8 mouse cellular contexts compared by ENCODE assay signal in the genomic region with DNA sequence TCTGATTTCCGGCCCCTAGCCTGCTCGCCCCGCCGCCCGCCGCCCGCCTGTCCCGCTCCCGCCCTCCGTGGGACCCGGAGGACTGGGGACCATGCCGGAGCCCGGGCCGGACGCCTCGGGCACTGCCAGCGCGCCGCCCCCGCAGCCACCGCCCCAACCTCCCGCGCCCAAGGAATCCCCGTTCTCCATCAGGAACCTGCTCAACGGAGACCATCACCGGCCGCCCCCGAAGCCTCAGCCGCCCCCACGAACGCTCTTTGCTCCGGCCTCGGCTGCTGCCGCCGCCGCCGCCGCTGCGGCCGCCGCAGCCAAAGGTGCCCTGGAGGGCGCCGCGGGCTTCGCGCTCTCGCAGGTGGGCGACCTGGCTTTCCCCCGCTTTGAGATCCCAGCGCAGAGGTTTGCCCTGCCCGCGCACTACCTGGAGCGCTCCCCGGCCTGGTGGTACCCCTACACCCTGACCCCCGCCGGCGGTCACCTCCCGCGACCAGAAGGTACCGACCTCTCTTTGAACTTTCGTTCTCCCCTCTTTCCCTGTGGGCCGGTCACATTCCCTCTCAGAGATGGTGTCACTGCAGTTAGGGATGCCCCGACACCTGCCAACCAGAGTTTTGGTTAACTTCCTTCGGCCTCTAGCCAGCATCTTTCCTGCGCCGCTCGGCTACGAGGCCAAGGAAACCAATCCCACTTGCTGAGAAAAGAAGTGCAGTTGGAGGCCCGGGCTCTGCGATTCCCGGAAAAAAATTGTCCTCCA. TPM values are rescaled to one million over a fixed set of nuclear protein-coding genes. Genes with fewer than 3 reads are reported as not detected.
DNase-seq lines count a peak whose midpoint lies in the region; ATAC-seq lines count a peak whose summit lies in the region.

No protein-coding gene starts in this region.

- no peak for ATAC-seq in lung, embryonic 16.5 days (ENCODE audit: low read depth)
- ATAC-seq in forebrain, embryonic 16.5 days, result no peak; the same call in 1 of the 2 replicates
- ATAC-seq in limb, embryonic 15.5 days (ENCODE audit: insufficient number of reproducible peaks, low FRiP score, low TSS enrichment, low read depth), result no peak
- ATAC-seq in stomach, embryonic 15.5 days (ENCODE audit: insufficient read depth, low FRiP score, low read depth), result 0 out of 2 replicates have a peak, but pooled peaks have one; percentile 18
- ATAC-seq in megakaryocyte progenitor cell, adult 5-6 weeks (replicated peaks; ENCODE audit: poor library complexity), result no peak
- no peak for ATAC-seq in activated CD4-positive, CD25-positive, alpha-beta regulatory T cell, adult 4 months

- no peak overlapping the region for H3K27ac ChIP-seq in lung, embryonic 16.5 days (ENCODE audit: low read length)
- H3K27ac ChIP-seq in forebrain, embryonic 16.5 days (ENCODE audit: low read length), result no peak overlapping the region
- no peak overlapping the region for H3K27ac ChIP-seq in limb, embryonic 15.5 days
- H3K27ac ChIP-seq in stomach, embryonic 15.5 days, result no peak overlapping the region

- under 1% methylated on average over 35 of the region's 71 CpGs for WGBS in lung, embryonic 16.5 days
- WGBS in forebrain, embryonic 16.5 days, result under 1% methylated on average over 65 of the region's 71 CpGs
- WGBS in limb, embryonic 15.5 days, result under 1% methylated on average over 65 of the region's 71 CpGs
- under 1% methylated on average over 71 of the region's 71 CpGs for WGBS in stomach, embryonic 15.5 days

- peaks cover 88% of the 10 kb centered on the region for H3K27me3 ChIP-seq in lung, embryonic 16.5 days (ENCODE audit: control insufficient read depth, insufficient read depth, low read depth, low read length)
- H3K27me3 ChIP-seq in forebrain, embryonic 16.5 days (replicated peaks; ENCODE audit: control insufficient read depth, insufficient read depth, low read length), result peaks cover 81% of the 10 kb centered on the region
- H3K27me3 ChIP-seq in limb, embryonic 15.5 days, result peaks cover 96% of the 10 kb centered on the region
- H3K27me3 ChIP-seq in stomach, embryonic 15.5 days (replicated peaks), result peaks cover 94% of the 10 kb centered on the region

- no peak overlapping the region for H3K9ac ChIP-seq in lung, embryonic 16.5 days (ENCODE audit: low read length)
- no peak overlapping the region for H3K9ac ChIP-seq in forebrain, embryonic 16.5 days (replicated peaks; ENCODE audit: low read depth, low read length)
- H3K9ac ChIP-seq in limb, embryonic 15.5 days, result no peak overlapping the region
- H3K9ac ChIP-seq in stomach, embryonic 15.5 days, result no peak overlapping the region

- peaks cover 25% of the 10 kb centered on the region for H3K4me1 ChIP-seq in lung, embryonic 16.5 days (replicated peaks; ENCODE audit: control insufficient read depth, insufficient read depth, low read length)
- H3K4me1 ChIP-seq in forebrain, embryonic 16.5 days (replicated peaks; ENCODE audit: control insufficient read depth, insufficient read depth, low read length), result peaks cover 21% of the 10 kb centered on the region
- H3K4me1 ChIP-seq in limb, embryonic 15.5 days, result peaks cover 32% of the 10 kb centered on the region
- peaks cover 24% of the 10 kb centered on the region for H3K4me1 ChIP-seq in stomach, embryonic 15.5 days

- H3K36me3 ChIP-seq in lung, embryonic 16.5 days (ENCODE audit: control insufficient read depth, insufficient read depth, low read length), result no peaks in the 10 kb centered on the region
- no peaks in the 10 kb centered on the region for H3K36me3 ChIP-seq in forebrain, embryonic 16.5 days (ENCODE audit: control insufficient read depth, insufficient read depth)
- no peaks in the 10 kb centered on the region for H3K36me3 ChIP-seq in limb, embryonic 15.5 days
- no peaks in the 10 kb centered on the region for H3K36me3 ChIP-seq in stomach, embryonic 15.5 days

- peak overlapping the region; percentile 47 for H3K4me3 ChIP-seq in lung, embryonic 16.5 days (ENCODE audit: low read length)
- H3K4me3 ChIP-seq in forebrain, embryonic 16.5 days (replicated peaks; ENCODE audit: low read length), result peak overlapping the region; percentile 32
- peak overlapping the region; percentile 39 for H3K4me3 ChIP-seq in limb, embryonic 15.5 days
- peak overlapping the region; percentile 38 for H3K4me3 ChIP-seq in stomach, embryonic 15.5 days (replicated peaks)

- H3K9me3 ChIP-seq in lung, embryonic 16.5 days (ENCODE audit: control insufficient read depth, low read length), result no peaks in the 10 kb centered on the region
- H3K9me3 ChIP-seq in forebrain, embryonic 16.5 days (ENCODE audit: control insufficient read depth, low read length), result no peaks in the 10 kb centered on the region
- no peaks in the 10 kb centered on the region for H3K9me3 ChIP-seq in limb, embryonic 15.5 days
- H3K9me3 ChIP-seq in stomach, embryonic 15.5 days, result no peaks in the 10 kb centered on the region

- no peak for DNase-seq in lung, adult 18-20 months
- DNase-seq in frontal cortex, postnatal 36 days (ENCODE audit: low spot score in 2 of 2), result no peak

- H3K4me2 ChIP-seq in lung, embryonic 16.5 days (ENCODE audit: low read depth, low read length), result peak overlapping the region; percentile 68
- H3K4me2 ChIP-seq in forebrain, embryonic 16.5 days (ENCODE audit: low read length), result peak overlapping the region; percentile 43
- H3K4me2 ChIP-seq in limb, embryonic 15.5 days, result peak overlapping the region; percentile 72
- H3K4me2 ChIP-seq in stomach, embryonic 15.5 days, result peak overlapping the region; percentile 69

RNA-seq across cellular contexts. Expression of a gene that starts 0.4 kb away (rescaled TPM):
- not detected in 2 replicates for polyA plus RNA-seq in lung, embryonic 16.5 days (2015; fragmentation: Nextera tagmentation; extraction: Ambion mirVana)
- 0.16 and 0.52 TPM in 2 replicates for polyA plus RNA-seq in forebrain, embryonic 16.5 days (2015; fragmentation: Nextera tagmentation; extraction: Ambion mirVana)
- not detected in 2 replicates for polyA plus RNA-seq in limb, embryonic 15.5 days (2015; fragmentation: Nextera tagmentation; extraction: Ambion mirVana)
- 1.6 and 2.0 TPM in 2 replicates for polyA plus RNA-seq in stomach, embryonic 15.5 days (2015; fragmentation: Nextera tagmentation; extraction: Ambion mirVana)
- not detected in 2 replicates for total RNA-seq in megakaryocyte progenitor cell, adult 5-6 weeks (2015)
- total RNA-seq in megakaryocyte progenitor cell, adult 5-6 weeks (2017), result not detected in 2 replicates
- polyA plus RNA-seq in activated CD4-positive, CD25-positive, alpha-beta regulatory T cell, adult 4 months (2017; shearing (Covaris generic)), result not detected

RNA-seq across cellular contexts. Expression of a gene that starts 5.5 kb away (rescaled TPM):
- not detected in 2 replicates for polyA plus RNA-seq in lung, embryonic 16.5 days (2015; fragmentation: Nextera tagmentation; extraction: Ambion mirVana)
- 0.20 and 0.91 TPM in 2 replicates for polyA plus RNA-seq in forebrain, embryonic 16.5 days (2015; fragmentation: Nextera tagmentation; extraction: Ambion mirVana)
- not detected in 2 replicates for polyA plus RNA-seq in limb, embryonic 15.5 days (2015; fragmentation: Nextera tagmentation; extraction: Ambion mirVana)
- 1.0 and 1.4 TPM in 2 replicates for polyA plus RNA-seq in stomach, embryonic 15.5 days (2015; fragmentation: Nextera tagmentation; extraction: Ambion mirVana)
- 0.15 TPM in 1 of 2 replicates, not detected in the other for total RNA-seq in megakaryocyte progenitor cell, adult 5-6 weeks (2015)
- total RNA-seq in megakaryocyte progenitor cell, adult 5-6 weeks (2017), result not detected in 2 replicates
- under 1 TPM in 1 of 2 experiments, not detected in 1; 0.32 TPM for polyA plus RNA-seq in activated CD4-positive, CD25-positive, alpha-beta regulatory T cell, adult 4 months (2017; shearing (Covaris generic))

RNA-seq across cellular contexts. Expression of a gene that starts 17.0 kb away (rescaled TPM):
- 243 and 245 TPM in 2 replicates for polyA plus RNA-seq in lung, embryonic 16.5 days (2015; fragmentation: Nextera tagmentation; extraction: Ambion mirVana)
- 186 and 188 TPM in 2 replicates for polyA plus RNA-seq in forebrain, embryonic 16.5 days (2015; fragmentation: Nextera tagmentation; extraction: Ambion mirVana)
- polyA plus RNA-seq in limb, embryonic 15.5 days (2015; fragmentation: Nextera tagmentation; extraction: Ambion mirVana), result 176 and 179 TPM in 2 replicates
- 187 and 198 TPM in 2 replicates for polyA plus RNA-seq in stomach, embryonic 15.5 days (2015; fragmentation: Nextera tagmentation; extraction: Ambion mirVana)
- 164 and 173 TPM in 2 replicates for total RNA-seq in megakaryocyte progenitor cell, adult 5-6 weeks (2015)
- 85.9 and 90.3 TPM in 2 replicates for total RNA-seq in megakaryocyte progenitor cell, adult 5-6 weeks (2017)
- polyA plus RNA-seq in activated CD4-positive, CD25-positive, alpha-beta regulatory T cell, adult 4 months (2017; shearing (Covaris generic)), result 100 to 1,000 TPM; 176 to 222 TPM
